Mouse (Mus musculus): ENCODE measurements around the gene Usp8.

DNA sequence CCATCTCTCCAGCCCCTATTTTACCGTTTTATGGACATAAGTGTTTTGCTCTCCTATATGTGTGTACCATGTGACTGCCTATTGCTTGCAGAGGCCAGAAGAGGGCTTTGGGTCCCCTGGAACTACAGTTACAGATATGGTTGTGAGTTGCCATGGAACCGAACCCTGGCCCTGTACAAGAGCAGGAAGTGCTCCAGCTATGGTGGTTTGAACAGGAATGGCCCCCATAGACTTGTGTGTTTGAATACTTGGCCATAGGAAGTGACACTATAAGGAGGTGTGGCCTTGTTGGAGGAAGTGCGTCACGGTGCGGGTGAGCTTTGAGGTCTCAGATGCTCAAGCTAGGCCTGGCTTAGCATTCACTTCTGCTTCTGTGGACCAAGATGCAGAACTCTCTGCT lies 65.1 kb downstream of the Usp8 start:
- TF ChIP-seq CTCF (IDR thresholded peaks at IDR 0.05; ENCODE audit: low read depth) (no peak), EP300 (optimal IDR thresholded peaks at IDR 0.05) (no peak)

Measured in stomach, postnatal 0 days (tissue).